Mouse (Mus musculus): Measurements from ENCODE around the gene Dqx1. TPM values are rescaled to one million over a fixed set of nuclear protein-coding genes. Genes with fewer than 3 reads are reported as not detected.

Dqx1 gene
- polyA plus RNA-seq, 1 experiment from 2014 or later = 0.28 TPM

DNA sequence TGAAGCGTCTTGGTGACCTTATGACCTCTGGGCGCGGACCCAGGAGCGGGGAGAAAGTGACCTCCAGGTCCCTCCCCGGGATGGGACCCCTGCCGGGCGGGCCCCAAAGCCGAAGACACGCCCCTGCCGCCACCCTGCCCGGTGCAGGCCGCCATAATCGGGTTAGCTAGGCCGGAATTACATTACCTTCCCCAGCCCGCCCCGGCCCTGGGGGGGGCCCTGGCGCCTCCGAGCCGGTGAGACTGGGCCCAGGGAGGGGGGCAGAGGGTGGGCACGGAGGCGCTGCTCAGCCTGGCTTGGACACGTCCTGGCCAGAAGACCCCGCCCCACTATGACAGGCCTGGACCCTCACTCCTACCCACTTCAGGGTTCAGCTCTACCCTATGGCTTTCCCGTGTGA lies 13.6 kb downstream of the Dqx1 start:
- ATAC-seq = peak; percentile 41; the same call in 1 of the 2 replicates
- 1% methylated on average over 19 of the region's 24 CpGs for WGBS
- H3K9ac ChIP-seq (ENCODE audit: low read depth, low read length) = no peak overlapping the region

DNA sequence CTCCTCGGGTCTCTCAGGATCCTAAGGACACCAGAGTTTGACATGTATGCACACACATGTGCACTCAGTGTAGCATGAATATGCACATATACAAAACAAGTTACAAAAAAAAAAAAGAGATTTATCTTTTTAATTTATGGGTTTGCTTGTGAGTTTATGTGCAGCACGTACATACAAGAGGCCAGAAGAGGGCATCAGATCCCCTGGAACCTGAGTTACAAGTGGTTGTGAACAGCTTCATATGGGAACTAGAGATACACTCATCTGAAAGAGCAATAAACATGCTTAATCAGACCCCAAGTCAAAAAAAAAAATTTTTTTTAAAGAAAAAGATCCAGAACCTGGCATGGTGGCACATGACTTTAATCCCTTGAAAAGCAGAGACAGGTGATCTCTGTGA lies 17.3 kb downstream of the Dqx1 start:
- 16% methylated on average over 2 of the region's 2 CpGs for WGBS
- Histone ChIP-seq H3K4me2 (ENCODE audit: low read length) (no peak overlapping the region), H3K4me1 (ENCODE audit: control insufficient read depth, insufficient read depth, low read depth, low read length) (peaks cover 15% of the 10 kb centered on the region), H3K4me3 (ENCODE audit: low read length) (no peak overlapping the region), H3K9me3 (ENCODE audit: control insufficient read depth, low read length) (no peaks in the 10 kb centered on the region), H3K36me3 (ENCODE audit: control insufficient read depth, insufficient read depth, low read length) (no peaks in the 10 kb centered on the region), H3K9ac (ENCODE audit: low read depth, low read length) (no peak overlapping the region), H3K27ac (ENCODE audit: low read depth, low read length) (no peak overlapping the region), H3K27me3 (replicated peaks; ENCODE audit: control insufficient read depth, insufficient read depth, low read length) (peaks cover 47% of the 10 kb centered on the region)
- no peak for ATAC-seq

More for the DNA sequence above, 13.6 kb downstream of the Dqx1 start:
- Histone ChIP-seq H3K4me3 (ENCODE audit: low read length) (no peak overlapping the region), H3K27me3 (replicated peaks; ENCODE audit: control insufficient read depth, insufficient read depth, low read length) (peaks cover 74% of the 10 kb centered on the region), H3K4me2 (ENCODE audit: low read length) (no peak overlapping the region), H3K9me3 (ENCODE audit: control insufficient read depth, low read length) (no peaks in the 10 kb centered on the region), H3K36me3 (ENCODE audit: control insufficient read depth, insufficient read depth, low read length) (no peaks in the 10 kb centered on the region), H3K4me1 (ENCODE audit: control insufficient read depth, insufficient read depth, low read depth, low read length) (peaks cover 7% of the 10 kb centered on the region; the same call in 1 of the 2 replicates), H3K27ac (ENCODE audit: low read depth, low read length) (no peak overlapping the region)

DNA sequence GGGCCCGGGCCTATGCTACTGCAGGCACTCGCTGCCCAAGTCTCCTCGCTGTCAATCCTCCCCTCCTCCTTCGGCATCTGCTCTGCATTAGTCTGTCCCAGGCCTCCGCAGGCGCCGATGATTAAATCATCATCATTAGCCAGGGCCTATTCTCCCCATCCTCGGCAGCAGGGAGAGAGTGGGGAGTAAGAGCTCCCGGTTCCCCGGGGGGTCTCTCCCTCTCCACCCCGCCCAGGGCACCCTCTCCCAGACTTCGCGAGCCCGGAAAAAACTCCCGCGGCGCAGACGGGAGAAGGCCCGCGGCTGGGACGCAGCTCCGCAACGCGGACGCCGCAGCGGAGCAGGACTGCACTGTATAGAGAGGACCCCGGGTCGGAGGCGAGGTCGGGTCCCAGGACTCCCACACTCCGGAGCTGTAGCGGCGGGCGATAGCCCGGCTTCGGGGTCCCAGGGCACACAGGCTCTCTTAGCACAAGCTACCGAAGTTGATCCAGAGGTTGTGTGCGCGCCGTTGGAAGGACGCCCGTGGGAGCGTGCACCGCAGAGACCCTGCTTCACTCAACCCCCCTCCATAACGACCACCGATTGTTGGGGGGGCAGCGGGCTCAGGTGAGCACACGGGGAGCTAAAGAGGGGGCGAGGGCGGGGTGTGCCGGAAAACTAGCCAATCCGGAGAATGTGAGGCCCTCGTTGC lies 20.1 kb downstream of the Dqx1 start, which contains the start of gene Pcgf1:
Pcgf1 (plus strand) TSS at position 240 of the 694 bp plus-strand sequence.
- Histone ChIP-seq H3K4me1 (ENCODE audit: control insufficient read depth, insufficient read depth, low read depth, low read length) (peaks cover 11% of the 10 kb centered on the region), H3K9ac (ENCODE audit: low read depth, low read length) (peak within 1 kb of the TSS; percentile 87), H3K4me2 (ENCODE audit: low read length) (peak within 1 kb of the TSS; percentile 97), H3K4me3 (ENCODE audit: low read length) (peak within 1 kb of the TSS; percentile 88), H3K36me3 (ENCODE audit: control insufficient read depth, insufficient read depth, low read length) (peaks cover 6% of the 10 kb centered on the region; the same call in 1 of the 2 replicates), H3K27ac (ENCODE audit: low read depth, low read length) (peak within 1 kb of the TSS; percentile 92), H3K9me3 (ENCODE audit: control insufficient read depth, low read length) (no peaks in the 10 kb centered on the region), H3K27me3 (replicated peaks; ENCODE audit: control insufficient read depth, insufficient read depth, low read length) (peaks cover 35% of the 10 kb centered on the region)
- under 1% methylated on average over 53 of the region's 54 CpGs for whole genome bisulfite sequencing
- peak; percentile 83 for ATAC-seq

DNA sequence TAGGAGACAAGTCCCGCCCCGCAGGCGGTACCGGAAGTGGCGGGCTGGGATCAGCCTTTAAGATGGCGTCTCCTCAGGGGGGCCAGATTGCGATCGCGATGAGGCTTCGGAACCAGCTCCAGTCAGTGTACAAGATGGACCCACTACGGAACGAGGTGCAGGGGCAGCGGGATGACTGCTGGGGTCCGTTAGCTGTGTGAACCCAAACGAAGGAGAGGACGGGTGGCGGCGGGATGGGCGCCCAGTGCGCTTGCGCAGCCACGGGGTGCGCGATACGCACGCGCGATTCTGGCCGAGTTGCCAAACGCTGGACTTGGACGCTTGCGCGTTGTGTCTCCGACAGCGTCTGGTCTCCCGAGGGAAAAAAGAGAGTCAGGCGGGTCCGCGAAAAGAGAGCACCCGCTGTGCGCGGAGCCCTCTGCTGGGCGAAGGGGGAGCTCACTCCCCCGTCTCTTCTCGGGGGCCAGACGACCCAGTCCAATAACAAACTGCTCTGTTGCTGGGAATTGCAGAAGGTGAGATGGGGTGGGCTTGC lies 20.7 kb downstream of the Dqx1 start:
- Histone ChIP-seq H3K36me3 (ENCODE audit: control insufficient read depth, insufficient read depth, low read length) (peaks cover 6% of the 10 kb centered on the region; the same call in 1 of the 2 replicates), H3K27me3 (replicated peaks; ENCODE audit: control insufficient read depth, insufficient read depth, low read length) (peaks cover 40% of the 10 kb centered on the region), H3K9ac (ENCODE audit: low read depth, low read length) (peak overlapping the region; percentile 87), H3K4me2 (ENCODE audit: low read length) (peak overlapping the region; percentile 97), H3K4me3 (ENCODE audit: low read length) (peak overlapping the region; percentile 88), H3K9me3 (ENCODE audit: control insufficient read depth, low read length) (no peaks in the 10 kb centered on the region), H3K27ac (ENCODE audit: low read depth, low read length) (peak overlapping the region; percentile 92), H3K4me1 (ENCODE audit: control insufficient read depth, insufficient read depth, low read depth, low read length) (peaks cover 11% of the 10 kb centered on the region)
- WGBS = under 1% methylated on average over 46 of the region's 46 CpGs
- peak; percentile 95 for ATAC-seq

DNA sequence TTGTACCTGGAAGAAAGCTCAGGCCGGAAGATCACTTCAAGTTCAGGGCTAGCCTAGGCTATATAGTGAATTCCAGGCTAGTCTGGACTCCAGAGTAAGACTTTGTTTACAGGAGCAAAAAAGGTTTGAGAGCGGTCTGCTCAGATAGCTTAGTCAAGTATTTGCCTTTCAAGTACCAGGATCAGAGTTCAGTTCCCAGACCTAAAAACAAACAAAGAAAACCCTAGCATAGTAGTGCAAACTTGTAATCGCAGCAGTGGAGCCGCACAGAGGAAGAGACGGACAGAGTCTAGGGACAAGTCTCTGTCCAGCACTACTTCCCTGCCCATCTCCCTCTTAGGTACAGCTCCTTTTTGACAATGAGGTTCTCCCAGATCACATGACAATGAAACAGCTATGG lies 22.6 kb downstream of the Dqx1 start:
- Histone ChIP-seq H3K4me2 (ENCODE audit: low read length) (no peak overlapping the region), H3K9me3 (ENCODE audit: control insufficient read depth, low read length) (no peaks in the 10 kb centered on the region), H3K36me3 (ENCODE audit: control insufficient read depth, insufficient read depth, low read length) (peaks cover 6% of the 10 kb centered on the region; the same call in 1 of the 2 replicates), H3K4me3 (ENCODE audit: low read length) (no peak overlapping the region), H3K9ac (ENCODE audit: low read depth, low read length) (no peak overlapping the region), H3K27me3 (replicated peaks; ENCODE audit: control insufficient read depth, insufficient read depth, low read length) (peaks cover 41% of the 10 kb centered on the region), H3K27ac (ENCODE audit: low read depth, low read length) (no peak overlapping the region), H3K4me1 (ENCODE audit: control insufficient read depth, insufficient read depth, low read depth, low read length) (peaks cover 11% of the 10 kb centered on the region)
- no peak for ATAC-seq
- over 99% methylated on average over 5 of the region's 5 CpGs for WGBS

DNA sequence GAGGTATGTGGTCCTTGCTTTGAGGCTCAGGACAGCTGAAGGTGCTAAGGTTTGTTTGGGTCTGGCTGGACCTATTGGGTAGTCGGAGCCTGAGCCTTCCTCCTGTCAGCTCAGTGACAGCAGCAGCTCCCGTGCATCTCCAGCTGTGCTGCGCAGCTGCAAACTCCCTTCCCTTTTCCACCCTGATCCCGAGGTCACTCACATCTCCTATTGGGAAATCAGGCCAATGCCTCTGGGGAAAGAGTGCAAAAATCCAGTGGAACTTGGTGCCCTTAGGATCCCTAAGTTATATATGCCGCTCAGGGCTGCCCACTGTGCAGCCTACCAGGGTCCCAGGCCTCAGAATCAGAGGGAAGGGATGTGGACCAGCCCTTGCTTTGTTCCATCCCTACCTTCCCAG lies 25.9 kb downstream of the Dqx1 start:
- no peak for ATAC-seq
- 8% methylated on average over 5 of the region's 5 CpGs for WGBS
- Histone ChIP-seq H3K36me3 (ENCODE audit: control insufficient read depth, insufficient read depth, low read length) (peaks cover 6% of the 10 kb centered on the region; the same call in 1 of the 2 replicates), H3K9me3 (ENCODE audit: control insufficient read depth, low read length) (no peaks in the 10 kb centered on the region), H3K27ac (ENCODE audit: low read depth, low read length) (no peak overlapping the region), H3K4me2 (ENCODE audit: low read length) (no peak overlapping the region), H3K9ac (ENCODE audit: low read depth, low read length) (no peak overlapping the region), H3K4me1 (ENCODE audit: control insufficient read depth, insufficient read depth, low read depth, low read length) (peaks cover 11% of the 10 kb centered on the region), H3K27me3 (replicated peaks; ENCODE audit: control insufficient read depth, insufficient read depth, low read length) (peaks cover 54% of the 10 kb centered on the region), H3K4me3 (ENCODE audit: low read length) (no peak overlapping the region)

DNA sequence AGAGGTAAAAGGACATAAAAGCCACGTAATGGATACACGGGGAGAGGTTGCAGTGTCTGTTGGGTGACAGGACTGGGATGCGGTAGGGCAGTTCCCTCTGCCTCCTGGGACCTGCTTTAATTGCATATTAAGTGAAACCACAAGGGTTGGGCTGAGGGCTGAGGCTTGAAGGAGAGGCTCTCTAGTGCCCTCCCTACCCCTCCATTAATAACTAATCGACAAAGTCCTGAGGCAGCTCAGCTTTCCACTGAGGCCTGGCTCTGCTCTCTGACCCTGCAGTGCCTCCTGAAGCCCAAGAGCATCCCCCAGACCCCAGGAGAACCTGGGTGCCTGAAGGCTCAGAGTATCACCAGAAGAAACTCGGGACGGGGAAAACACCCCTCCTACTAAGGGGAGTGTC lies 26.8 kb downstream of the Dqx1 start:
- ATAC-seq = no peak
- Histone ChIP-seq H3K4me1 (ENCODE audit: control insufficient read depth, insufficient read depth, low read depth, low read length) (peaks cover 5% of the 10 kb centered on the region), H3K9ac (ENCODE audit: low read depth, low read length) (no peak overlapping the region), H3K4me3 (ENCODE audit: low read length) (no peak overlapping the region), H3K27ac (ENCODE audit: low read depth, low read length) (no peak overlapping the region), H3K27me3 (replicated peaks; ENCODE audit: control insufficient read depth, insufficient read depth, low read length) (peaks cover 61% of the 10 kb centered on the region), H3K9me3 (ENCODE audit: control insufficient read depth, low read length) (no peaks in the 10 kb centered on the region), H3K4me2 (ENCODE audit: low read length) (no peak overlapping the region), H3K36me3 (ENCODE audit: control insufficient read depth, insufficient read depth, low read length) (peaks cover 6% of the 10 kb centered on the region; the same call in 1 of the 2 replicates)
- 6% methylated on average over 6 of the region's 6 CpGs for WGBS

DNA sequence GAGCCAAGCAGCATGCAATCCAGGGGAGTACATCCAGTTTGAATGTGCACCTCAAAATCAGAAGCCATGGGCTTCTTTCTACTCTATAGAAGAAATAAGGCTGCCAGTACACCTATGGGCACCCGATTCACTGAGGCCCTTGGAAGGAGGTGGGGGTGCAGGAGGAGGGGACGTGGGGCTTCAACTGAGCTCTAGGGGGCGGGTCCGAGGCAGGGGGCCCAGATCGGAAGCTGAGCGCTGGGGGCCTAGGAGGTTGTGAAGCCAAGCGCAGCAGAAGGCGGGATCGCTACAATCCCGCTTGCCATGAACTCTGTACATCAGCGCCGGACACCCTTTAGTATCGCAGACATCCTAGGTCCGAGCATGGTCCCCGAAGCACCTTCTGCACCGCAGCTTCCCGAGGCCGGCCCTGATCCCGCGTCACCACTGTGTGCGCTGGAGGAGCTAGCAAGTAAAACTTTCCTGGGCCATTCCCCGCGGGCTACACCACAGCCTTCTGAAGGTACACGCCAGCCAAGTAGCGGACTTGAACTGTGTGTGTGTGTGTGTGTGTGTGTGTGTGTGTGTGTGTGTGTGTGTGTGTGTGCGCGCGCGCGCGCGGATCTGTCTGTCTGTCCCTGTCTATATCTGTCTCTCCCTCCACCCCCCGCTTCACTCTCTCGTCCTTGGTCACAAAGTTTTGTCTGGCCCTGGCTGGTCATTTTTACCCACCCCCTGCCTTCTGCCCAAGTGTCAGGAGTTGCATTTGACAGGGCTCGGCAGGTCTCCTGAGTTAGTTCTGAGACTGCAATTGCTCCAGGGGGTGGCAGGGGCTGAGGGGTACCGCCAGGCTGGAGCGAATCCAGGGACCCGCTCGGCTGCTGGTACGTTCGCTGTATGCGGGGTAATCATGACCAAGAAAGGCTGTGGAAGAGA lies 28.7 kb downstream of the Dqx1 start, which contains the start of gene Lbx2:
Lbx2 (plus strand) TSS at position 247 of the 915 bp plus-strand sequence.
- H3K4me1 ChIP-seq (ENCODE audit: control insufficient read depth, insufficient read depth, low read depth, low read length) = peaks cover 4% of the 10 kb centered on the region; the same call in 1 of the 2 replicates
- H3K27ac ChIP-seq (ENCODE audit: low read depth, low read length) = no peak within 1 kb of the TSS
- 5% methylated on average over 42 of the region's 42 CpGs for WGBS
- no peak within 1 kb of the TSS; the same call in 1 of the 2 replicates for H3K4me2 ChIP-seq (ENCODE audit: low read length)
- peaks cover 3% of the 10 kb centered on the region; the same call in 1 of the 2 replicates for H3K36me3 ChIP-seq (ENCODE audit: control insufficient read depth, insufficient read depth, low read length)
- peaks cover 75% of the 10 kb centered on the region for H3K27me3 ChIP-seq (replicated peaks; ENCODE audit: control insufficient read depth, insufficient read depth, low read length)
- no peak within 1 kb of the TSS; the same call in 1 of the 2 replicates for H3K9ac ChIP-seq (ENCODE audit: low read depth, low read length)
- H3K4me3 ChIP-seq (ENCODE audit: low read length) = no peak within 1 kb of the TSS
- ATAC-seq = no peak
- no peaks in the 10 kb centered on the region for H3K9me3 ChIP-seq (ENCODE audit: control insufficient read depth, low read length)
